In genomic region chr10:62651961-62652360, GRCm38 (mm10) we compare ENCODE assay signal across 8 mouse cellular contexts. TPM values are rescaled to one million over a fixed set of nuclear protein-coding genes. Genes with fewer than 3 reads are reported as not detected.
A peak's percentile ranks its signal among the peaks of the same experiment; 100 is the strongest.
DNase-seq lines count a peak whose midpoint lies in the region; ATAC-seq and TF ChIP-seq lines count a peak whose summit lies in the region.

No protein-coding gene starts in this region.

- H3K36me3 ChIP-seq in liver, adult 2 months (ENCODE audit: control insufficient read depth, insufficient read depth, low read length) = peaks cover 2% of the 10 kb centered on the region; the same call in 1 of the 2 replicates
- no peaks in the 10 kb centered on the region for H3K36me3 ChIP-seq in hindbrain, embryonic 16.5 days (ENCODE audit: control insufficient read depth, insufficient read depth, low read length)
- no peaks in the 10 kb centered on the region for H3K36me3 ChIP-seq in midbrain, postnatal 0 days (ENCODE audit: insufficient read depth, low read length)

- no peak for TF ChIP-seq CTCF in liver, adult 2 months (IDR thresholded peaks at IDR 0.05; ENCODE audit: low read depth, low read length)
- no peak for TF ChIP-seq CTCF in cortical plate, adult 2 months (IDR thresholded peaks at IDR 0.05; ENCODE audit: extremely low read depth, insufficient read depth, low read length)
- TF ChIP-seq CTCF in midbrain, postnatal 0 days (IDR thresholded peaks at IDR 0.05) = no peak

- H3K9ac ChIP-seq in liver, adult 2 months (ENCODE audit: low read depth, low read length) = peak overlapping the region; percentile 57
- H3K9ac ChIP-seq in hindbrain, embryonic 16.5 days (ENCODE audit: low read depth, low read length) = peak overlapping the region; percentile 61
- H3K9ac ChIP-seq in midbrain, postnatal 0 days (replicated peaks; ENCODE audit: low read length, poor library complexity, severe bottlenecking) = peak overlapping the region; percentile 59

- H3K27ac ChIP-seq in liver, adult 2 months (replicated peaks; ENCODE audit: insufficient read depth, low read depth, low read length) = peak overlapping the region; percentile 71
- peak overlapping the region; percentile 82 for H3K27ac ChIP-seq in cortical plate, adult 2 months (ENCODE audit: insufficient read depth, low read length)
- H3K27ac ChIP-seq in hindbrain, embryonic 16.5 days (ENCODE audit: low read depth, low read length) = peak overlapping the region; percentile 96
- peak overlapping the region; percentile 96 for H3K27ac ChIP-seq in midbrain, postnatal 0 days (ENCODE audit: low read depth, low read length)

- H3K4me3 ChIP-seq in liver, adult 2 months (ENCODE audit: insufficient read depth, low read depth, low read length) = peak overlapping the region; percentile 93
- H3K4me3 ChIP-seq in cortical plate, adult 2 months (ENCODE audit: insufficient read depth, low read length) = peak overlapping the region; percentile 80
- H3K4me3 ChIP-seq in hindbrain, embryonic 16.5 days (ENCODE audit: low read length) = peak overlapping the region; percentile 87
- peak overlapping the region; percentile 96 for H3K4me3 ChIP-seq in midbrain, postnatal 0 days (ENCODE audit: low read depth, low read length)

- H3K9me3 ChIP-seq in hindbrain, embryonic 16.5 days (ENCODE audit: control insufficient read depth, low read length) = no peaks in the 10 kb centered on the region
- no peaks in the 10 kb centered on the region for H3K9me3 ChIP-seq in midbrain, postnatal 0 days (ENCODE audit: low read length)

- ATAC-seq in hindbrain, embryonic 16.5 days = no peak
- no peak for ATAC-seq in midbrain, postnatal 0 days (ENCODE audit: low FRiP score)

- peaks cover 11% of the 10 kb centered on the region; the same call in 1 of the 2 replicates for H3K79me2 ChIP-seq in liver, adult 2 months (ENCODE audit: control insufficient read depth, insufficient read depth, low read length)

- WGBS in liver, adult 2 months = 16% methylated on average over 3 of the region's 3 CpGs
- WGBS in hindbrain, embryonic 16.5 days = 18% methylated on average over 3 of the region's 3 CpGs
- 10% methylated on average over 3 of the region's 3 CpGs for WGBS in midbrain, postnatal 0 days

- H3K4me2 ChIP-seq in hindbrain, embryonic 16.5 days (ENCODE audit: low read length) = peak overlapping the region; percentile 61
- H3K4me2 ChIP-seq in midbrain, postnatal 0 days (ENCODE audit: low read depth, low read length, poor library complexity, severe bottlenecking) = peak overlapping the region; percentile 51

- peaks cover 11% of the 10 kb centered on the region for H3K4me1 ChIP-seq in liver, adult 2 months (ENCODE audit: control insufficient read depth, insufficient read depth, low read length)
- H3K4me1 ChIP-seq in cortical plate, adult 2 months (ENCODE audit: control insufficient read depth, insufficient read depth, low read length) = peaks cover 6% of the 10 kb centered on the region
- H3K4me1 ChIP-seq in hindbrain, embryonic 16.5 days (ENCODE audit: control insufficient read depth, insufficient read depth, low read depth, low read length) = peaks cover 12% of the 10 kb centered on the region
- H3K4me1 ChIP-seq in midbrain, postnatal 0 days (ENCODE audit: insufficient read depth, low read length) = peaks cover 2% of the 10 kb centered on the region; the same call in 1 of the 2 replicates

- intact Hi-C loops in gastrocnemius, postnatal 36 days (cut with DNase I) = loop anchor here (5.0 kb wide), 1 partner anchor 50 kb away; the partner anchor contains the start of gene Ddx21

- TF ChIP-seq POLR2A in liver, adult 2 months (IDR thresholded peaks at IDR 0.05; ENCODE audit: extremely low read depth, insufficient read depth, low read length) = no peak
- TF ChIP-seq POLR2A in cortical plate, adult 2 months (IDR thresholded peaks at IDR 0.05; ENCODE audit: extremely low read depth, insufficient read depth, low read length) = no peak

- H3K27me3 ChIP-seq in liver, adult 2 months (ENCODE audit: control insufficient read depth, insufficient read depth, low read length) = no peaks in the 10 kb centered on the region
- no peaks in the 10 kb centered on the region for H3K27me3 ChIP-seq in hindbrain, embryonic 16.5 days (replicated peaks; ENCODE audit: control insufficient read depth, insufficient read depth, low read length)
- no peaks in the 10 kb centered on the region for H3K27me3 ChIP-seq in midbrain, postnatal 0 days (ENCODE audit: insufficient read depth, low read length)

- no peak for DNase-seq in liver, adult 2 months (ENCODE audit: extremely low read depth, low read depth, low spot score)
- DNase-seq in liver = no peak
- DNase-seq in midbrain, postnatal 0 days (ENCODE audit: low spot score) = no peak
- DNase-seq in gastrocnemius, adult 18-20 months (ENCODE audit: low spot score) = no peak
- no peak for DNase-seq in gastrocnemius, postnatal 4 days (ENCODE audit: low spot score in 2 of 2)
- no peak for DNase-seq in gastrocnemius, postnatal 36 days

RNA-seq across cellular contexts. Expression of gene Ddx50, which starts 0.9 kb away (rescaled TPM):
- total RNA-seq in liver, adult 2 months (2014; rRNA removed) = 41.6 and 53.6 TPM in 2 replicates
- 8.1 and 10.3 TPM in 2 replicates for polyA plus RNA-seq in liver, adult 2 months (2012; rRNA removed)
- polyA plus RNA-seq in cortical plate, adult 2 months (2012; rRNA removed) = 77.5 and 78.3 TPM in 2 replicates
- polyA plus RNA-seq in hindbrain, embryonic 16.5 days (2015; fragmentation: Nextera tagmentation; extraction: Ambion mirVana) = 76.3 and 82.0 TPM in 2 replicates
- 40.8 and 61.8 TPM in 2 replicates for total RNA-seq in midbrain, postnatal 0 days (2014; rRNA removed)
- 71.9 and 77.0 TPM in 2 replicates for polyA plus RNA-seq in midbrain, postnatal 0 days (2015; fragmentation: Nextera tagmentation; extraction: Ambion mirVana)
- 10 to 100 TPM; 42.0 to 49.6 TPM for total RNA-seq in gastrocnemius, adult 18-20 months (2021)
- 100 to 1,000 TPM in 1 of 2 experiments, 10 to 100 TPM in 1; 89.7 to 106 TPM for total RNA-seq in gastrocnemius, postnatal 4 days (2021)
- total RNA-seq in gastrocnemius, postnatal 36 days (2021) = 10 to 100 TPM; 40.0 to 43.3 TPM

RNA-seq across cellular contexts. Expression of gene Ddx21, which starts 49.9 kb away (rescaled TPM):
- total RNA-seq in liver, adult 2 months (2014; rRNA removed) = 10.9 and 11.8 TPM in 2 replicates
- 5.8 and 7.2 TPM in 2 replicates for polyA plus RNA-seq in liver, adult 2 months (2012; rRNA removed)
- polyA plus RNA-seq in cortical plate, adult 2 months (2012; rRNA removed) = 16.0 and 17.4 TPM in 2 replicates
- polyA plus RNA-seq in hindbrain, embryonic 16.5 days (2015; fragmentation: Nextera tagmentation; extraction: Ambion mirVana) = 10.6 and 13.9 TPM in 2 replicates
- total RNA-seq in midbrain, postnatal 0 days (2014; rRNA removed) = 16.7 and 20.2 TPM in 2 replicates
- polyA plus RNA-seq in midbrain, postnatal 0 days (2015; fragmentation: Nextera tagmentation; extraction: Ambion mirVana) = 8.7 and 10.6 TPM in 2 replicates
- total RNA-seq in gastrocnemius, adult 18-20 months (2021) = 10 to 100 TPM; 30.0 to 33.8 TPM
- 10 to 100 TPM; 34.9 to 41.2 TPM for total RNA-seq in gastrocnemius, postnatal 4 days (2021)
- total RNA-seq in gastrocnemius, postnatal 36 days (2021) = 10 to 100 TPM; 23.1 to 34.2 TPM
